Mouse (Mus musculus): ENCODE measurements around the gene Rilpl1. TPM values are rescaled to one million over a fixed set of nuclear protein-coding genes. Genes with fewer than 3 reads are reported as not detected.

Rilpl1 gene
- 1 to 10 TPM; 3.0 to 3.1 TPM for polyA plus RNA-seq (2017; shearing (Covaris generic))

DNA sequence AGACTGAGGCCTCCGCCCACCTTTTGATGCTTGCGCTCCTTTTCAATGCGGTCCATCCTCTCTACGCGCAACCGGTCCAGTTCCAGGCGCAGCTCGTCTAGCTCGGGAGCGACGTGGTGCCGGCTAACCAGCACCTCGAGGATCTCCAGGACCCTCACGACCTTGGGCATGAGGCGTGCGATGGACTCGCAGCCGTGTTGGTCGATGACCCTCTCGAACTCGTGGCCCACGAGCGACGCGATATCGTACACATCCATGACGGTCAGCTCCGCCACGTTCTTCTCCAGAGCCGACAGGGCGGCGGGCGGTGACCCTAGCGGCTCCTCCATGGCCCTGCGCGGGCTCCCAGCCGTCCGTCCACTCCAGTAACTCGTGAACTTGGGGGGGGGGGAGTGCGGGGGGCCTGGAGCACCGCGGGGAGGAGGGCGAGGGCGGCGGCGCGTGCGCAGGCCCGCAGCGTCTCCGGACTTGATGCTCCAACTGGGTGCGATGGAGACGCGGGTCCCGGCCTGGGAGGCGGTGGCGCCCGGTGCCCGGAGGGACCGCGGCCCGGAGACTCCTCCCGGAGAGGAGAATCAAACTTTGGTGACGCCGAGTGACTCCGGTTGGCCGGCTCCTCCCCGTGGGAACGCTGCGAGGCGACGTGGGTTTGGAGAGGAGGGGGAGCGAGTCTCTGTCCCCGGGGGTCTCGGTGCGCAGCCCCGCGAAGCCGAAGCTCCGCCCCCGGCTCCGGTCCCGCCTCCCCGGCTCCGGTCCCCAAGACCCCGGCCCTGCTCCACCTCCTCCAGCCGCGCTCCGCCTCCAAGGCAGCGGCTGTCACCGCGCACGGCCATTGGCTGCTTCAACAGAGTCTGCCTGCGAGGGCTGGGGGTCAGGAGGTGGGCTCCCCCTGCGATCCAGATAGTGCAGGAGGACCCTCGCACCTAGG, at the start of gene Rilpl1:
TSS of gene Rilpl1 (minus strand) at position 737 of the 928 bp plus-strand sequence.

DNA sequence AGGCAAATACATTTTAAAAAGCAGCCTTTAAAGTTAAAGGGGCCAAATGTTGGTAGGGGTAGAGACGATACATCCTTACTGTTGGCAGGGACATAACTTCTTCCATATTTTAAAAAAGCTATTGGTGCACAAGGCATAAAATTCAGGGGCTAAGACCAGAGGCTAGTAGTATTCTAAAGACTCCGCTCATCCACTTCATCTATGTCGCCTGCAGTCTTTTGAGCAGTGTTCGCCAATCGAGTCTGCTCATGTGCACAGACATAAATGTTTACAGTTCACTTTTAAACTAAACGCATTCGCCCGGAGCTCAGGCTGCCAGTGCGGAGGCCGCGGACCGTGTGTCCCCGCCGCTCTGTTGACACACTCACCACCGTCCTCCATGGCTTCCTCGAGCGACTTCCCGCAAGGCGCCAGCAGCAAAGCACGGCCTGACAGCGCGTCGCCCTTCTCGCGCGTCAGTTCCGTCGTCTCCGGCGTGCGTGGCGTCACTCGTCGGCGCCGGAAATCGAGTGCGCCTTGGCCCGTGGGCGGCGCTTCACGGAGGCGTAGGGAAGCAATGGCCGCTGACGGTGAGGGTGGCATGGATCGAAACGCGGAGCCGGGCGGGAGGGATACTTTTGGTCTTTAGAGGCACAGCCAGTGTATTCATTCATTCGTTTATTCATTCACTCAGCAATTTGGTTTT, 47.6 kb upstream of the Rilpl1 start, which contains the start of the genes Eif2b1 and Gtf2h3:
TSS of gene Eif2b1 (minus strand) at position 499 of the 685 bp plus-strand sequence.
TSS of gene Gtf2h3 (plus strand) at position 508 of the 685 bp plus-strand sequence.

DNA sequence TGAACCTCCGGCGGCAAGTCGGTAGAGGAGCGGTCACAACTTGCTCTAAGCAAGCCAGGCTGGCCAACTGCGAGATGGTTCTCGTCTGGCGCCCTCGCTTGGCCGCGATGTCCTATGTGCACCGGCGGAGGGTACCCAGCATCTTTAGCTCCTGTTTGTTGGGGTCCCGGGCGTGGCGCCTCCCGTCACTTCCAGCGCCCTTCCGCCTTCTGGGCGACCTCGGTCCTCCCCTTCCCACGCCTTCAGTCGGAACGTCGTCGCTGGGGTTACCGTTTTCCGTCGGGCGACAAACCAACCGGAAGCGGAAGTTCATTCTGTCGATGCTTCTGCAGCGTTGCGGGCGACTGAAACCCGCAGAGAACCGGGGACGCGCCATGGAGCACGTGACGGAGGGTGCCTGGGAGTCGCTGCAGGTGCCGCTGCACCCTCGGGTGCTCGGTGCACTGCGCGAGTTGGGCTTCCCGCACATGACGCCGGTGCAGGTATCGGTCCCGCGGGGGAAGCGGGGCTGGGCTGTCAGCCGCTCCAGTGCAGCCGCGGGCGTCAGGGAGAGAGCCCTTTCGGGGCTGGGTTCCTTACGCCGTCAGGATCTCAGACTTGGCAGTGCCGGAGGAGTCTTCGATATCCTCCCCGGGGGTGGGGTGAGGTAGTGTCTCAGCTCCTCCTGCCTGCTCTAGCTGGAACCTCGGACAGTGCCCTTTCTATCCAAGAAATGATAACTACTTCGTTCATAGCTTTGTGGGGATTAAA, 21.5 kb upstream of the Rilpl1 start, which contains the start of gene Ddx55:
TSS of gene Ddx55 (plus strand) at position 307 of the 750 bp plus-strand sequence.

DNA sequence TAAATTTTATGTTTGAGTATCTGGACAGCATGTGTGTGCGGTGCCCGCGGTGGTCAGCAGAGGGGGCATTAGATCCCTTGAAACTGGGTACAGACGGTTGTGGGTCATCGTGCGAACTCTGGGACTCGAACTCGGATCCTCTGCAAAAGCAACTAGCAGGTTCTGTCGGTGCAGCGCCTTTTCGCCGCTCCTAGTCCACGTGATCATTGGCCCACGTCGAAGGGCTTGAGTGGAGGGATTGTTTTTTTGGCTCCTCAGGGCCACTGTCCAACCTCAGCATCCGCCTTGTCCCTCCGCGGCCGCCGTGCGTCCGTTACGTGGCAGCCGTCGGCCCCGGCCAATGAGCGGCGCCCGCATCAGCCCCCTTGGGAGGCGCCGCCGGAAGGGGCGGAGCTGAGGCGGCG, 9.2 kb upstream of the Rilpl1 start, which contains the start of gene Tmed2:
TSS of gene Tmed2 (plus strand) at position 313 of the 404 bp plus-strand sequence.

DNA sequence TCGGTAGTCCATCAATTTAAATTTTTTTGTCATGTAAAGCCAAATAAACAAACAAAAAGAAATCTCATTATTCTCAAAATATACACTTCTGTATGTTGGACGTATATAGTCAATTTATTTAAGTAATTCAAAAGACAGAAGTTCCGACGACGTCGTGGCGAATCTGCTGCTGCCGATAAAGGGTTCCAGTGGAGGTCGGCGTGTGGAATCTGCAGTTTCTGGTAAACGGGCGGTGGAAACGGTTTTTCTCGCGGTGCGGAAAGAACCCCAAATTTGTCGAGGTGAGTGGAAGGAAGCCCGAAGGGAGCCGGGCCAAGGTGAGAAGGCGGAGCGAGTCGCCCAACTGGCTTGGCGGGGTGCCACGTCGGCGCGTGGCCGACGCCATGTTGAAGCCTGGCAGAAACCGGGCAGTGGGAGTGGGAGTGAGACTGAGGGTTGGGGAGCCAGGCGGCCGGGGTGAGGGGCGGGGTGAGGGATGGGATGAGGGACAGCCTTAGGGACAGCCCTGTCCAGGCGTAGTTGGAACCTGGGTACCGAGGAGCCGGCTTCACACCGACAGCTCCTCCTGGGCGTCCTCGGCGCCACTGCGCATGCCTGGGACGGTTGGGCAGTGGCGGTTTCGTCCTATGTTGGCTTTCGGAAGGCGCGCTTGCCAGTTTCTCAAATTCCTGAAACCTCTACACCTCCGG, 48.1 kb downstream of the Rilpl1 start, which contains the start of gene Snrnp35:
TSS of gene Snrnp35 (plus strand) at position 169 of the 689 bp plus-strand sequence.

Other genes with a start within 250 kb of the Rilpl1 start
- gene Mphosph9, start 203.4 kb downstream of the Rilpl1 start, polyA plus RNA-seq (2017; shearing (Covaris generic)), result 10 to 100 TPM; 15.8 to 20.1 TPM
- 10 to 100 TPM in 1 of 2 experiments, 1 to 10 TPM in 1; 7.4 to 11.7 TPM for gene 2810006K23Rik, start 203.3 kb downstream of the Rilpl1 start, polyA plus RNA-seq (2017; shearing (Covaris generic))
- gene Cdk2ap1, start 168.3 kb downstream of the Rilpl1 start, polyA plus RNA-seq (2017; shearing (Covaris generic)), result 100 to 1,000 TPM; 128 to 136 TPM
- 100 to 1,000 TPM in 1 of 2 experiments, 10 to 100 TPM in 1; 96.8 to 111 TPM for gene Sbno1, start 105.4 kb downstream of the Rilpl1 start, polyA plus RNA-seq (2017; shearing (Covaris generic))
- gene Kmt5a, start 91.5 kb downstream of the Rilpl1 start, polyA plus RNA-seq (2017; shearing (Covaris generic)), result 10 to 100 TPM; 69.0 to 89.2 TPM
- gene Rilpl2, start 53.0 kb downstream of the Rilpl1 start, polyA plus RNA-seq (2017; shearing (Covaris generic)), result 100 to 1,000 TPM in 1 of 2 experiments, 10 to 100 TPM in 1; 89.1 to 118 TPM
- gene Snrnp35, start 48.3 kb downstream of the Rilpl1 start, polyA plus RNA-seq (2017; shearing (Covaris generic)), result 10 to 100 TPM in 1 of 2 experiments, 1 to 10 TPM in 1; 7.0 to 10.3 TPM
- 100 to 1,000 TPM; 488 to 539 TPM for gene Tmed2, start 9.3 kb upstream of the Rilpl1 start, polyA plus RNA-seq (2017; shearing (Covaris generic))
- gene Ddx55, start 21.5 kb upstream of the Rilpl1 start, polyA plus RNA-seq (2017; shearing (Covaris generic)), result 10 to 100 TPM; 15.8 to 18.2 TPM
- gene Eif2b1, start 47.7 kb upstream of the Rilpl1 start, polyA plus RNA-seq (2017; shearing (Covaris generic)), result 10 to 100 TPM; 40.2 to 63.4 TPM
- gene Gtf2h3, start 47.7 kb upstream of the Rilpl1 start, polyA plus RNA-seq (2017; shearing (Covaris generic)), result 10 to 100 TPM; 35.1 TPM
- 10 to 100 TPM; 63.0 to 94.0 TPM for gene Atp6v0a2, start 97.2 kb upstream of the Rilpl1 start, polyA plus RNA-seq (2017; shearing (Covaris generic))
- gene Dnah10, start 193.7 kb upstream of the Rilpl1 start, polyA plus RNA-seq (2017; shearing (Covaris generic)), result under 1 TPM in 1 of 2 experiments, not detected in 1; 0.11 TPM